Mouse (Mus musculus): Measurements from ENCODE around the gene Aff1.

Aff1 gene

DNA sequence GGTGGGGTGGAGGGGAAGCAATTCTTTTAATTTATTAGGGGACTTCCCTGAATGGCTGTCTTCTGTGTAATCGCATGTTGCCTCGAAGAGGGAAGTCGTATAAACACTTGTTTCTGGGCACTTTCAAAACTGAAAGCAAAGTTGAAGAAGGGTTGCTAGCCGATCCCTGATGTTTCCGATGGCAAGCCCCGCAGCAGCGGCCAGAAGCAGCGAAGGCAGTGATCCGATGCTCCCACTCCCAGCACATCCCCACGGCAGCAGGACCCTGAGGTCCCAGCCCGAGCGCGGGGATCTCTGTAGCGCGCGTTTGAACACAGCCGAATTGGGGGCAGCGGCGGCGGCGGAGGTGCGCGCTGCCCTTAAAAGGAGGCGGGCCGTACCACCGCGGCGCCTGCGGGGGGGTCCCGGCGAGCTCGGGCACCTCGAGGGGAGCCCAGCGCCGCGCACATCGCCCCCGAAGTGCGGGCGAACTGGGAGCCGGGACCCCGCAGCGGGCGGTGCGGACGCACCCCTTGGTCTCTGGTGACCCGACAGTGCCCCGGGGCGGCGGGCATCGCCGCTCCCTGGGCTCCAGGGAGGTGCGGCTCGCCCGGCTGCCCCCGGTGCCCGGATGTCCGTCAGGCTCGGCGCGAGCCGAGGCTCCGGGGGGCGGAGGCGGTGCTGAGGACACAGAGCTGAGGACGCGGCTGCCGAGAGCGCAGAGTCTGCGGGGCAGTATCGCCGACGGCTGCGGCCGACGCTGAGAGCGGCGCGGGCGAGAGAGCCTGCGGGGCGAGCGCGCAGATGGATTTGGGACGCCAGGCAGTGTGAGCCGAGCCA lies 61.5 kb downstream of the Aff1 start:
- peak; percentile 80 for DNase-seq

DNA sequence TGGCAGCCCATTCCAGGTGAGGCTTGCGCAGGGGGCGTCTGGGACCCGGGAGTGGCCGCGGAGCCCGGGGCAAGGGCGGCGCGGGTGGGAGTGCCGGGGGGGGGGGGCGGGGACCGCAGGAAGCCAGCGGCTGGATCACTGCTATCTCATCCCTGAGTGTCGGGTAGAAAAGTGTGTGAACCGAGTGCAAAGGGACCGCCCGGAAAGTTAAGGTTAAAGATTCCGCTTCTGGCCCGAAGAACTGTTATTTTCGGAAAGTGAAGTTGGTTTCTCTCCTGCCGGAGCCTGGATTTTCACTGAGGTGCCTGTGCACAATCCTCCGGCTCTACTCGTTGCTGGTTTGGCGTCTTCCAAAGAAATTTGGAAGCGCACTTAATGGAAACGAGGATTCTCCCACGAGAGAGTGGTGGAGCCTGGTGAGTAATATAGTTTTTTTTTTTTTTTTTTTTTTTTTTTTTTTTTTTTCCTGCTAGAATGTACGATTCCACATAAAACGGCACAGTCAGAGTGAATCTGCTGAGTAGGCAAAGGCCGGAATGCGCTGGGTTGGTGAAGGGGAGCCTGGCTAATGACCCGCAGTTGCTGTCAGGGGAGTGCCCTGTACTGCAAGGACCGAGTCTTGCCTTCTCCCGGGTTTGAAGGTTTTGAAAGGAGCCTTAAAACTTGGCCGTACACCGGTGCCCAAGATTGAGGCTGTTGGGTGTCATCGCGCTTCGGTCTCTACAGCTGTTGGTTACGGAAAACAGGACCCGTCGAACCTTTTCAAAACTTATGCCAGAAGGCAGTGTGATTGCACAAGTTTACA lies 62.4 kb downstream of the Aff1 start:
- no peak for DNase-seq

DNA sequence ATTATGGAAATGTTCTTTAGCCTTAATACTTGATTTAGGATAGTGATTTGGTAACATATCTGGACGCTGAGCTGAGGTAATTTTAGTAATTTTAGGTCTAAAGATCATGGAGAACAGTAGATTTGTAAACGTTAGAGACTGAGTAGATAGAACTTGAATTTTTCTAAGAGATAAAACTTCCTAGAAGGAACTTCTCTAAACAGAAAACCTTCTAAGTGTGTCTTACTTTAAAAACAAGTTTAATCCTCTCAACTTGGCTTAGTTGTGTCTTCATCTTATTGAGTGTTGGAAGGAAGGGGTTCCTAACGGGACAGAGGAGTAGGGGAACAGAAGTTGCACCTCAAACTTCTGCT lies 62.9 kb downstream of the Aff1 start:
- no peak for DNase-seq

DNA sequence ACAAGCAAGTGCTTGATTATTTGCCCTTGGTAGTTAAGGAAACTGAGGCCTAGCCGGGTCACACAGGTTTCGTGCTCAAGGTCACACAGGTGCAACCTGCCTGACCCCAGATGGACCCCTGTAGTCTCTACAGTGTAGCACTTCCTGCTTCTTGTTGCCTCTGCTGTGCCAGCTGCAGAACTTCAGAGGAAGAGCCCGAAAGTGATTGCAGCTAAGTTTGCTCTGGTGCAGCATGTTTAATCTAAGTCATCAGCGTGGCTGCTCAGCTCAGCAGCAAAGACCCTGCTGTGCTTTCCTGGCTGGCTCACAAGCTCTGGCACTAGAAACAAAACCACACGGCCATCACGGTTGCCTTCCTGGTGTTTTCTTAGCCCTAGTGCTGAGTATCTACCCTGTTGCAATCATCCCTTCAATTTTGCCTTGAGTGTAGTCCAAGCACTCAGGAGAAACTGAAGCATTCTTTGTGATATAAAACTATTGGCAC lies 64.1 kb downstream of the Aff1 start:
- no peak for DNase-seq

DNA sequence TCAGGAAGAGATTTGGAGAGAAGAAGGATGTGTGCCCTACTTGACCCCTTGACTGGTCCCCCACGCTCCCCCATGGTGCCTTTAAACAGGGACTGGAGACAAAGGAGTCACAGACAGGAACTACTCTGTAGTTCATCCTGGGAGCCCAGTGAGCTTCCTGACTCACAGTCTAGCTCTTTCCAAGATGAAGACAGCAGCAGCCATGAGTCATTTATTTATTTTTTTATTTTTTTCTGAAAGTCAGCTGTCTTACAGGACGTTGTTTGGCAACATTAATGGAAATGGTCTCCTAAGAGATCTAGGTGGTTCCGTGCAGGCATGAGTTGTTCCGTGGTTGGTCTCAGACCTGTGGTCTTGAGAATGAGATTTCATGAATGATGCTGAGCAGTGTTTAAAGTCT lies 66.3 kb downstream of the Aff1 start:
- DNase-seq, result no peak

DNA sequence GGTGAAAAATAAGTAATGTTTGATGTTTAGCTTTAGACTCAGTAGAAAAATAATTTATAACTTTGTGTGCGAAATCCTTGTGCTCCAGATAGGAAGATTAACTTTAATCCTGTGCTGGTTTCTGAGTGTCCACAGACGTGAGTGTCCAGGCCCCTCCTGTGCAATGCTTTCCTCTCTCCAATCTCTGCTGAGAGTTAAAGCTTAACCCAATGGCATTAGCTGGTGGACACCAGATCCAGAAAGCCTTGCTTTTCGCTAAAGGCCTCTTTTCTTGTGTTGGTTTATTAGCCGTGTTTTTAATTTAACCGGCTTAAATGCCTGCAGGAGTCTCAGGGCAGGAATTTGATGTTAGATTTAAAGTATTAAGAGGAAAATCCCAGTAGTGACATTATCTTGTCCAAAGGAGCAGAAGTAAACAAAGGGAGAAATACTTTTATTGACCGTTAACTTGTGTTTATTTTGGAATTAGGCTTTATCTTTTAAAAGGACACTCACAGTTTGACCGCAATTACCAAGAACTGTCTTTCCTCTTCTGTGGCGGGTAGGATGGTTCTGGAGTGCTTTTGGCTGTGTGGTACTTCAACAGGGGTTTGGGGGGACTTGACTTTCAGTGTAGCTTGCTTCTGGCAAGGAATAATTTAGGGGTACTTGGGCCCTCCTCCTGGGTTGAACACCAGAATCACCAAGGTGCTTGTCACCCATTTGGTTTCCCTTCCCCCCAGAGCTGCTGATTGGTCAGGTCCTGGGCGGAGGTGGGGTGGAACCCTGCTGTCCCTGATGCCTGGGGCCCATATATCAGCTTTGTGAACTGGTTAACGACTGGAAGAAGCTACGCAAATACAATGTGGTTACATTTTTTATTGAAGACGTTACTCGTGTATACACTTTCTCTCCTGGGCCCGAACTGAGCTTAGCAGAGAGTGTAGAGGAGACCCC lies 67.6 kb downstream of the Aff1 start:
- no peak for DNase-seq

DNA sequence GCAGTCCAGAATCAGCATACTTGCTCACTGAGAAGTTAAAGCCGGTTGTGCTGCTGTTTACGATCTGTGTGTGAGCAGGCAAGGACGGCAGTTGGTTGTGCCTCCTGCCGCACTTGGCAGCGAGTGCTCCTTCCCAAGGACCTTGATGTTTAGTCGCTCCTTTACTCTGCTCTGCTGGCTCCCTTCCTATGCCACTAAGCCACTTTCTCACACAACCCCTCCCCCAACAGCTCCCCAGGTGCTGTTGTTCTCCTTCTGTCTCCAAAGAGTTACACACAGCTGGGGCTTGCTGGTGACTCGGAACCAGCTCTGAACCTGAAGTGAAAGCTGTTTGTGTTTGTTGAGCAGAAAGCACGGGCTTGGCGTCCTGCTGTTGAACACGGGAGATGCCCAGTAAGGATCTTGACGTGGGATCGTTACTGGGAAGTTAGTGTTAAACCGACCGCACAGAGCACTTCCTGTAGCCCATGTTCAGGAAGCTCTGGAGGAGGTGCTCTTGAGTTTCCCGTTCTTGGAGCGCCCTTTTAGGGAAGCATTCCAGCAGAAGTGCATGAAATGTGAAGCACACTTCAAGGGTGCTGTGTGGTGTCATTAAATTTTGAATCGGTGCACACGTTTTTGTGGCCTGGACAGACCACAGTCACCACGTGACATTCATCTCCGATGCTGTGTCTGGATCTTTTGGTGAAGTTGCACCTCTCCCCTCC lies 68.4 kb downstream of the Aff1 start:
- DNase-seq, result no peak

DNA sequence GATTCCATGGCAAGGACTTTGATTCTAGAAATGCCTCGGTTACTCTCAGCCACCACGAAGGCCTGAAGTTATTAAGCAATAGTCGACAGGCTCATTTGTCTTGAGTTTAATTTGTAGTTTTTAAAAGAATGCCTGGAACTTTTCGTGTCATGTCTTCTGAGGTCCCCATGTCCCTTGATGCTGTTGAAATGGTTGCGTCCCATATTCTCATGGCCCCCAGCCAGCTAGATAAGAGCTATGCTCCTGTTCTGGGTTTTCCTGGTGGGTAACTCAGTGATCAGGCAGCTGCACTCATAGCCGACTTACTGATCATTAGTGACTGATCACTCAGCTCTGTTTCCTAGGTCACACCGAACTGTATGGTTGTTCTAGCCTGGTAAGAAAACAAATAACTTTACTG lies 69.6 kb downstream of the Aff1 start:
- no peak for DNase-seq

DNA sequence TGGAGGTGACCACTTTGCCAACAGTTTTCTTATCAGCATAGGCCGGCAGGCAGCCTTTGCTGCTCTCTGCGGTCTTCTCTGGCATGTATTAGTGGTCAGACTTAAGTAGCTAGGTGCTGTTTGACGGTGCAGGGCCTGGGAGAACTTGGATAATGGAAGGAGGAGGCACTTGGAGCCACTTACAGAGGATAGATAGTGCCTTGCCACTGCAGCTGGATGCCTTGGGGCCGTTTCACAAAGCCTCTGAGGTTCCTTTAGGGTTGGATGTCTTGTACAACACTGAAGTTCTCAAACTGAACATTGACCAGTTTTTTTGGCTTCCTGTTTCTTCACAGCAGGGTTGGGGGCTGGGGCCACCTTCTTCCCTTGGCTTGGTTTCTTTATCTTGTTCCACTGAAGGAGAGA lies 70.7 kb downstream of the Aff1 start:
- no peak for DNase-seq

DNA sequence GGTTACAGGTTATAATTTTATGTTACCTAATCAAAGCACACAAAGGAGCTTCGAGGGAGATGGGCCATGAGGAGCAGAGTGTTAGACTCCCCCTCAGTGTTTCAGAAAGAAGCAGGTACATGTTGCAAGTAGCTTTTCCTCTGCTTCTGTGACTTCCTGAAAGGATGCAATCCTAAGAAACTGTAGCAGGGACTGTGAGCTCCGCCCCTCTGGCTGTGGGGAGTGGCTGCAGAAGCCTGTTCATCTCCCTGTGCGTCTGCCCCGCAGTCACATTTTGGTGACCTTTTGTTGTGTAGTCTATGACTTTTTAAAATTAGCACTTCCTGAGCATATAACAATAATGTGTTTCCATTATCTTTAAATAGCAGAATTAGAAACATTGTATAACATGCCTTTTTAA lies 73.2 kb downstream of the Aff1 start:
- no peak for DNase-seq

DNA sequence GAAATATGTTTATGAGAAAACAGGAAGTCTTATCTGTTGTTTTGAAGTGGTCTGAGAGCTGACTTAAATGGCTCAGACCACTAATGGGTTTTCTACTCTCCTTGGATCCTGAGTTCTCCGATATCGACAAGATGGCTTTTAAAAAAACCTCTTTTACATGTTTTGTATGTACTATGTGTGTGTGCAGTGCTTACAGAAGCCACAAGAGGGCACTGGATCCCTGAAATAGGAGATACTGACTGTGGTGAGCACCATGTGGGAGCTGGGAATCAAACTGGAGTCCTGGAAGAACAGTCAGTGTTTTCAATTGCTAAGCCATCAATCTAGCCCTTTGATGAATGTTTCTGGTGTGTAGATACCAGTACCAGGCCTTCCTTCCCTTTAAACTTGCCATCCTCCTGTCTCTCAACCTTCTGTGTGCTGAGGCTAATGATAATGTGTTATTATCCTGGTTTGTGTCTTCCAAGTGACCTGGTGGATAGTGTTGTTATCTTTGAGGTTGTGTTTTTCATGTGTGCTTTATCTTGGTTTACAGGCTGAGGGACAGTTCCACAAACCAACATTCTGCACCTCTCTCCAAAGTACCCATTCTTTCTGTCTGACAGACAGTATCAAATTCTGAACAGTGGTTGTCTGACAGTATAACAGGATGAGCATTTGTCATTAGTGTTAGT lies 73.7 kb downstream of the Aff1 start:
- no peak for DNase-seq

DNA sequence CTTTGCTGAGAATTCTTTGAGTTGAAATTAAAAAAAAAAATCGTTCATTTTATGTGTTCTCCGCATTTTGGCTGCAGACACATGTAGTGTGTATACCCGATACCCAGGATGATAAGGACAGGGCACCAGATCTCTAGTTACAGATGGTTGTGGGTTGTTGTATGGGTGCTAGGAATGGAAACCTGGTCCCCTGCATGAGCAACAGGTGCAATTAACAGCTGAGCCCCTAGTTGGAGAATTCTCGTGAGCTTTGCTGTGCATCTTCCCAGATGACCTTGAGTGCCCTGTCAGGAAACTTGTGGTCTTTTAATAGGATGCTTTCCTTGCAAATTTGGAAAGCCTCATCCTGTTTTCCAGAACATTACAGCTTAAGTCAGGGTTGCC lies 74.2 kb downstream of the Aff1 start:
- no peak for DNase-seq

DNA sequence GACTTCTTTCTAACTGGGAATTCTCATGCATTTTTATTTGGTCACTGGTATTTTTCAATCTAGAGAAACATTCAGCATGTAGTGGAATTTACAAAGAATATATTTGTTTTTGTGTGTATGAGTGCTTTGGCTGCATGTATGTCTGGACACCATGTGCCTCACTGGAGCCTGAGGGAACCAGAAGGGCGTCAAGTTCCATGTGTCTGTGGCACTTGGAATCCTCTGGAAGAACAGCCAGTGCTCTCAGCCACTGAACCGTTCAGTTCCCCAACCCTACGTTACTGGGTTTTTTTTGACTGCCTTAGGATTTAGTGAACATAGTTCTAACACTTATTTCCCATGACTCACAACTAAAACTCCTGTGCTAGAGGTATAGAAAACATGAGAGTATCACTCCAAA lies 76.8 kb downstream of the Aff1 start:
- DNase-seq, result no peak

DNA sequence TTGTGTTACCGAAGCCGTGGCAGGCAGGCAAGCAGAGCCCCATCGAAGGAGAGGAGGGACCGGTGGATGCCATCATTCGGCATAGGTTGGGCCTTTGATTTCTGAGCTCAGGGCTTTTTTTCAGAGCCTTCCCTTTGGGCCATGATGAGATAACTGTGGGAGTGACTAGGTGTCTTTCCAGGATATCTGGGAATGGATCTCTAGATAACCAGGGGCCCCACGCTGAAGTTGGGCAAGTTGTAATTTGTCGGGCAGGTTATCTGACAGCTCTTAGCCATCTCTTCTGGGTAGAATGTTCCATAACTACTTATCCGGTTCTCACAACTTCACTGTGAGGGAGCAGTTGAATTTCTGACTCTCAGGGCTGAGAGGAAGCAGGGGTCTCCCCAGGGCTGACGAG lies 77.5 kb downstream of the Aff1 start:
- DNase-seq, result no peak

DNA sequence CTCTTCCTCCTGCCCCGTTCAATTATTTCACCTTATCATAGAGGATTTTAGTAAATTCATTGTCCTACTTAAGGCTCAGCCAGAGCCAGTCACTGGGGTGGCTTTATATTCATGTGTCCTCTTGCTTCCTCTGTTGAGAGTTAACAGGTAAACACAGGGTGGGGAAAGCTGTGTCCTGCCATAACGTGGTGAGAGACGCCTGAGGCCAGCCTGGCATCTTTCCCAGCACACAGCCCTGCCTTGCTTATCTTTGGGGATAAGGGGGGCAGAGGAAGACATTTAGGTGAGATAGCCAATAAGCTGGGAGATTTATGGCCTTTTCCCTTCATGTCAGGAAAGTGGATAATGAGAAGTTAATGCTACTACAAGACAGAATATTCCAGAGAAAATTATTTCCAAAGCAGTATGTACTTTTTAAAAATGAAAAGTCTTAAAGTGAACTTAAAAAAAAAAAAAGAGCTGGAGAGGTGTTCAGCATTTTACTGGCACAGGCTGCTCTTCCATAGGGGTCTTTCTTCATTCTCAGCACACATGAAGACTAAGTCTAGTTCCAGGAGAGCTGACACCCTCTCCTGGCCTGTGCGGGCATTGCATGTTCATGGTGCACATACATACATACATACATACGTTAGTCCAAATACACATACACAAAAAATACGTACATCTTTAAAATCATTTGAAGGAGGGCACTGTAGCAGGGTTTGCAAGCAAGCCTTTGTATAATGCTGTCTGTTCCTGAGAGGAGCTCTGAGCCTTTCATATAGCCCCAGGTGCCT lies 78.5 kb downstream of the Aff1 start:
- no peak for DNase-seq

DNA sequence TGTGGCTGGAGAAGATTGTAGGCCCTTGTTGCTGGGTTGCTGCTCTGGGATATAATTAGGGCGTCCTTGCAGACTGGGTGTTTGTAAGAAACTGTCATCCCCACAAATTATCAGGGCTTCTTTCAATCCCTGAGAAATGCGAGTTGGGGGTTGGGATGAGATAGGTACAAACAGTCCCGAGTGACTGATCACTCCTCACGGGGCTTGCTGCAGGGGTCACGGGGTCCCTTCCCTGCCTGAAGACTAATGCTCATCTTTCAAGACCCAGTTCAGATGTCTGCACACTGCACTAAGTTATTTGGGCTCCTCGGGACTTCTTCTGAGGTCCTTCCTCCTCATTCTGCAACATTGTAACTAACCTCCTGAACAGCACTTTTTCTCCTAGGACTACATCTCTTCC lies 79.2 kb downstream of the Aff1 start:
- no peak for DNase-seq

DNA sequence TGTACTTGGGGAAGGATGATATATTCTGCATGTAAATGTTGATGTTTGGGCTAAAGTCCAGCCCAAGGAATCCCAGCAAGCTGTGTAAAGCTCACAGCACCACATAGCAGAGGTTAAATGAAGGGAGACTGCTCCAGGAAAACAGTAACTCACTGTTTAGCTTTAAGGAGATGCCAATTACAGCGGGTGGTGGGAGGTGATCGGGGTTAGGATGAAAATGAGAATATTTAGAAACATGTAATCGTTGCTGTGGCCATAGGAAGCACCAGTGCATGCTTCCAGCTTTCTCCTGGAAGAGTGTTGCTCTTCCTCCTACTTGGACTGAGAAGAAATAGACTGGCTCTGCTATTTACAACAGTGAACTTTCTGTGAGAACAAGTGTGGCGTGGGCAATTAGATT lies 80.1 kb downstream of the Aff1 start:
- no peak for DNase-seq

DNA sequence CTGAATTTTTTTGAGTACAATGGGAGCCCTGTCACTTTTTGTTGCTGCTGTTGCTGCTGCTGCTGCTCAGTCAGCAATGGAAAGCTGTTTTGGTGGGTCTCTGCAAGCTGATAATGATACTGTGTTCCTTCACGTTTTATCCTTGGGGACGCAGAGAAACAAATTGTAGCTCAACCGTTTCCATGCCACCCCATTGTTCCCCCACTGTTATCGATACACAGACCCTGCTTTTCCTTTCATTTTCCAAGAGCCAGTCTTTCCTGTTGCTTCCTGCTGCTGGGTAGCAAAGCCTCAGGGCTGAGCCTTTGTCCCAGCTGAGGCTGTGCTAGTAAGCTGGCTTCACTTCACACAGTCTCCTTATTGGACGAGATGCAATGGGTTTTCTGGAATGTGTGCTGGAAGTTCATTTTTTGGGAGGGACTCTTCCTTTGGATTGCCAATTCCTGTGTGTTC lies 81.0 kb downstream of the Aff1 start:
- DNase-seq, result no peak

DNA sequence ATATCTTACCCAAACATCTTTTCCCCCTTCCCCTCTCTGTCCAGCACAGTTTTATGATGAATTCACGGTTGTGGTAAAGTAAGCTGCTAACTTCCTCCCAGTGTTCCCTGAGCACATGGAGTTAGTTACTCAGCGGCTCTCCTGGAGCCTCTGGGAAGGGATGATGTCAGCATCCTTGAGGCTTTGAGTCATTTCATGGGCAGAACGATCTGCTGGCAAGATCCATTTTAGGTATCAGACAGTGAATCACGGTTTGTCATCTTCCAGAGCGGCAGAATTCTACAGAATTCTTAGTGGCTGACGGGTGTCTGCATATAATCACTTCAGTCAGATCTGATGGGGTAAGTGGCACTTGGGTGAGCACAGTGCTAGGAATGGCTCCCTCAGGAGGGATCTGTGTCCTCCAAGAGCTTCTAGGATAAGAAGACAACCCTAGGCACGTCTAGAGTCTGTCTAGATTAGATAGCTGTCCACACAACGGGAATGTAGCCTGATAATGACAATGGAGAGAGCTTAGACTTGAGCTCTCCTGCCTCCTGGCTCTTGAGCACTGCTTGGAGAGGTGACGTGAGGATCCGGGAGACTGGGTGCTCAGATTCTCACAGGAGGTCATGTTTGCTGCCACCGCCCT lies 82.6 kb downstream of the Aff1 start:
- no peak for DNase-seq

DNA sequence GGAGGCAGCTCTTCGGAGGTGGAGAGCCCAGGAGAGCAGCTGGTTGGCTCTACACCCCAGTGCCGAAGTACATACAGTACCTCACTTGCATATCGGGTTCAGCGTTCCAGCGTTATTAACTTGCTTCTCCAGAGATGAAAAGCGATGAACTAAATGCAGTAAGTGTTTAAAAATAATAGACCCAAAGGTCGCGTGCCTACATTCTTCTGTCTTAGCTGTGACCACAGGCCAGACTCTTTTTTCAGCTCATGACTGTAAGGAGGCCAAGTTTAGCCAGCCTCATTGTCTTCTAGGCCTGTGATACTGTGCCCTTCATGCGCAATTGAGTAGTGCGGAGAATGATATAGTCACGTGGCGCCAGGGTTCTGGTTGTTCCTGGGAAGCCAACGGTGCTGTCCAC lies 83.3 kb downstream of the Aff1 start:
- no peak for DNase-seq

DNA sequence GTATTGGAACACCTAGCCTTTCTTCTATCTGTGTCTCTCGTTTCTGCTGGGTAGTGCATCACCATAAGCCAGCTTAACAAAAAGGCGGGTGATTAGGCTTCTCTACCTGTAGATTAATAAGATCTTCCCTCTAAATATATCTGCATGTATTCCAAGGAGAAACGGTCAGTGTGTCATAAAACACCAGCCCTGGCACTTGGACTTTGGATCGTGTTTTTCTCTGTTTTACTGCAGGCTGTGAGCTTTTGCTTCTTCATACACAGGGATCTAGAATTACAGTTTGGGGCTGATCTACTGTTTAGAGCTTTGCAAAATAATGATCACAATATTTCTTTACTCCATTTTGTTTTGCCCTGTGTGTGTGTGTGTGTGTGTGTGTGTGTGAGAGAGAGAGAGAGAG lies 84.7 kb downstream of the Aff1 start:
- no peak for DNase-seq

All from cerebellum, adult 11 months (tissue).